Comparison of ENCODE assay signal across 16 mouse cellular contexts in the genomic region with DNA sequence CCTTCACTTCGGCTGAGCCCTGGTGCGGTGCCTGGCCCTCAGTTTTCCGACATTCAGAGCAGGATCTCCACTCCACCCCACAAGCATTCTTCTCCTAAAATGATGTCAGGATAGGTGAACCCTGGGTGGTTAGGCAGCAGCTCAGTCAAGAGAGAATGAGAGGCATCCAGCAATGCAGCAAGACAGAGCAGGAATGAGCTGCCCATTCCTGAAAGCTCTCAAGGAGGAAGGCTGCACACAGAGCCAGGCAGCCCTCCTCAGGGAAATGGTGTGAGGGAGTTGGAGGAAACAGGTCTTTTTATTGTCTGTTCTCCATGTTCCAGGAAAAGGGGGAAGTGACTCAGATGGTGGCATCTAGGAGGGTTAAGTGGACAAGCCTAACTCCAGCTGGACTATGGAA. TPM values are rescaled to one million over a fixed set of nuclear protein-coding genes. Genes with fewer than 3 reads are reported as not detected.
DNase-seq lines count a peak whose midpoint lies in the region; ATAC-seq and TF ChIP-seq lines count a peak whose summit lies in the region.
"Had no signal": no experiment of that assay in that cellular context is flagged by ENCODE, and none has a peak within 500 bp of the region (broad histone marks: within the 10 kb centered on the region; RNA-seq: fewer than 3 reads in every experiment).

No protein-coding gene starts in this region.

- H3K4me2 ChIP-seq in kidney, postnatal 0 days (ENCODE audit: low read length): no peak overlapping the region
- H3K4me2 ChIP-seq in intestine, postnatal 0 days (replicated peaks; ENCODE audit: low read depth): peak overlapping the region; percentile 32; the same call in 1 of the 2 replicates
- H3K4me2 ChIP-seq in hindbrain, embryonic 11.5 days (replicated peaks; ENCODE audit: low read depth, low read length): no peak overlapping the region
- H3K4me2 ChIP-seq: embryonic facial prominence, embryonic 15.5 days; heart, embryonic 15.5 days; hindbrain, embryonic 14.5 days; midbrain, embryonic 11.5 days had no signal

- in situ Hi-C loops in Patski (cut with MboI; ENCODE audit: low pct_unique_long_range_greater_than_20kb): no loop called here

- DNase-seq in kidney, postnatal 0 days (ENCODE audit: low spot score): no peak
- no peak for DNase-seq in kidney, postnatal 14 days
- DNase-seq in Patski (ENCODE audit: low read depth, low spot score): no peak
- no peak for DNase-seq in hindbrain, embryonic 11.5 days (ENCODE audit: low spot score)
- DNase-seq in neural tube, embryonic 10.5 days (ENCODE audit: extremely low spot score, low spot score): no peak
- DNase-seq: cerebellum, adult 9-10 months; thymus, postnatal 14 days had no signal

- CTCF ChIA-PET in Patski (lab: Charles Lee): interaction anchor here (1.0 to 2.3 kb wide), 6 partner anchors 9 to 65 kb away, joined by 3 to 9 read pairs (median 4); no protein-coding TSS in a partner anchor

- peak overlapping the region; percentile 70 for H3K27ac ChIP-seq in kidney, postnatal 0 days
- no peak overlapping the region for H3K27ac ChIP-seq in intestine, postnatal 0 days (ENCODE audit: low read depth, low read length)
- peak overlapping the region; percentile 43 for H3K27ac ChIP-seq in small intestine, adult 2 months (ENCODE audit: insufficient read depth, low read depth, low read length)
- H3K27ac ChIP-seq in hindbrain, embryonic 11.5 days (ENCODE audit: low read depth, low read length): no peak overlapping the region
- H3K27ac ChIP-seq: embryonic facial prominence, embryonic 15.5 days; heart, embryonic 15.5 days; hindbrain, embryonic 14.5 days had no signal

- no peaks in the 10 kb centered on the region for H3K27me3 ChIP-seq in kidney, postnatal 0 days (ENCODE audit: insufficient read depth, low read length)
- H3K27me3 ChIP-seq in Patski: no peaks in the 10 kb centered on the region
- no peaks in the 10 kb centered on the region for H3K27me3 ChIP-seq in intestine, postnatal 0 days (replicated peaks; ENCODE audit: control insufficient read depth, insufficient read depth, low read length)
- H3K27me3 ChIP-seq in small intestine, adult 2 months (ENCODE audit: control insufficient read depth, insufficient read depth, low read length): no peaks in the 10 kb centered on the region
- H3K27me3 ChIP-seq in hindbrain, embryonic 11.5 days (ENCODE audit: control insufficient read depth, insufficient read depth, low read length): no peaks in the 10 kb centered on the region
- H3K27me3 ChIP-seq: embryonic facial prominence, embryonic 15.5 days had no signal

- ATAC-seq in kidney, postnatal 0 days (replicated peaks; ENCODE audit: low FRiP score, low read depth): peak; percentile 41; the same call in 1 of the 2 replicates
- ATAC-seq in Patski: peak; percentile 78
- ATAC-seq in intestine, postnatal 0 days: peak; percentile 16; the same call in 1 of the 2 replicates
- ATAC-seq in hindbrain, embryonic 11.5 days (ENCODE audit: low FRiP score): no peak
- ATAC-seq: forebrain, embryonic 14.5 days; inflammation-experienced regulatory T-cells, adult 6 months had no signal

- H3K4me3 ChIP-seq in kidney, postnatal 0 days (replicated peaks; ENCODE audit: low read depth, low read length): no peak overlapping the region
- H3K4me3 ChIP-seq in intestine, postnatal 0 days (ENCODE audit: low read depth, low read length): no peak overlapping the region
- H3K4me3 ChIP-seq in small intestine, adult 2 months (ENCODE audit: low read depth, low read length): no peak overlapping the region
- no peak overlapping the region for H3K4me3 ChIP-seq in hindbrain, embryonic 11.5 days (ENCODE audit: low read depth, low read length)
- H3K4me3 ChIP-seq: embryonic facial prominence, embryonic 15.5 days; heart, embryonic 15.5 days had no signal

- no peak for TF ChIP-seq CTCF in kidney, postnatal 0 days (IDR thresholded peaks at IDR 0.05; ENCODE audit: low read depth)
- no peak for TF ChIP-seq CTCF in Patski (IDR thresholded peaks at IDR 0.05)
- no peak for TF ChIP-seq CTCF in intestine, postnatal 0 days (IDR thresholded peaks at IDR 0.05; ENCODE audit: low read depth)
- TF ChIP-seq CTCF in small intestine, adult 2 months (IDR thresholded peaks at IDR 0.05; ENCODE audit: extremely low read depth, insufficient read length, insufficient replicate concordance, low read depth, low read length): no peak

- TF ChIP-seq POLR2A in small intestine, adult 2 months (IDR thresholded peaks at IDR 0.05; ENCODE audit: low read depth, low read length): no peak

- POLR2A ChIA-PET in Patski (lab: Charles Lee): interaction anchor here (1.4 to 1.5 kb wide), 2 partner anchors 12 to 30 kb away, joined by 3 to 5 read pairs; a partner anchor contains a TSS

- H3K4me1 ChIP-seq in kidney, postnatal 0 days (replicated peaks; ENCODE audit: insufficient read depth, low read length): no peaks in the 10 kb centered on the region
- H3K4me1 ChIP-seq in intestine, postnatal 0 days (replicated peaks; ENCODE audit: control insufficient read depth, insufficient read depth, low read length): 0 out of 2 replicates have a peak, but pooled peaks cover 5% of the 10 kb centered on the region
- H3K4me1 ChIP-seq in small intestine, adult 2 months (ENCODE audit: control insufficient read depth, insufficient read depth, insufficient read length, low read length): peaks cover 25% of the 10 kb centered on the region
- no peaks in the 10 kb centered on the region for H3K4me1 ChIP-seq in hindbrain, embryonic 11.5 days (replicated peaks; ENCODE audit: control insufficient read depth, insufficient read depth, low read length)
- H3K4me1 ChIP-seq: embryonic facial prominence, embryonic 15.5 days; heart, embryonic 15.5 days had no signal

- no peaks in the 10 kb centered on the region for H3K36me3 ChIP-seq in kidney, postnatal 0 days (ENCODE audit: insufficient read depth, low read length)
- no peaks in the 10 kb centered on the region; the same call in 1 of the 2 replicates for H3K36me3 ChIP-seq in intestine, postnatal 0 days (ENCODE audit: control insufficient read depth, insufficient read depth)
- no peaks in the 10 kb centered on the region for H3K36me3 ChIP-seq in small intestine, adult 2 months (ENCODE audit: control insufficient read depth, insufficient read depth, low read length)
- no peaks in the 10 kb centered on the region for H3K36me3 ChIP-seq in hindbrain, embryonic 11.5 days (ENCODE audit: control insufficient read depth, insufficient read depth, low read length)
- H3K36me3 ChIP-seq: embryonic facial prominence, embryonic 15.5 days; heart, embryonic 15.5 days had no signal

- H3K9ac ChIP-seq in kidney, postnatal 0 days (ENCODE audit: low read depth, low read length): no peak overlapping the region
- no peak overlapping the region for H3K9ac ChIP-seq in intestine, postnatal 0 days (ENCODE audit: low read depth, low read length)
- no peak overlapping the region for H3K9ac ChIP-seq in hindbrain, embryonic 11.5 days (ENCODE audit: low read depth, low read length)
- H3K9ac ChIP-seq: embryonic facial prominence, embryonic 15.5 days; heart, embryonic 15.5 days; hindbrain, embryonic 14.5 days had no signal

- WGBS in kidney, postnatal 0 days: 73% methylated on average over 3 of the region's 3 CpGs
- WGBS in intestine, postnatal 0 days: 75% methylated on average over 3 of the region's 3 CpGs
- WGBS in small intestine, adult 2 months: 65% methylated on average over 3 of the region's 3 CpGs
- WGBS in hindbrain, embryonic 11.5 days: 83% methylated on average over 3 of the region's 3 CpGs

- no peaks in the 10 kb centered on the region for H3K9me3 ChIP-seq in kidney, postnatal 0 days (replicated peaks; ENCODE audit: low read length)
- no peaks in the 10 kb centered on the region for H3K9me3 ChIP-seq in intestine, postnatal 0 days (ENCODE audit: control insufficient read depth)
- no peaks in the 10 kb centered on the region for H3K9me3 ChIP-seq in hindbrain, embryonic 11.5 days (ENCODE audit: control insufficient read depth, low read length)
- H3K9me3 ChIP-seq: embryonic facial prominence, embryonic 15.5 days; heart, embryonic 15.5 days had no signal

RNA-seq across cellular contexts. Expression of a gene that starts 0.4 kb away (rescaled TPM):
- polyA plus RNA-seq in kidney, postnatal 0 days (2015; fragmentation: Nextera tagmentation; extraction: Ambion mirVana): 23.5 and 24.3 TPM in 2 replicates
- polyA plus RNA-seq in Patski (2021): 4.9 TPM
- polyA plus RNA-seq in intestine, postnatal 0 days (2015; fragmentation: Nextera tagmentation; extraction: Ambion mirVana): 5.2 and 5.4 TPM in 2 replicates
- 8.1 and 11.5 TPM in 2 replicates for polyA plus RNA-seq in small intestine, adult 2 months (2012; rRNA removed)
- polyA plus RNA-seq in hindbrain, embryonic 11.5 days (2014; fragmentation: Nextera tagmentation; extraction: Ambion mirVana): not detected in 2 replicates
- polyA plus RNA-seq: embryonic facial prominence, embryonic 15.5 days; forebrain, embryonic 14.5 days; heart, embryonic 15.5 days; inflammation-experienced regulatory T-cells, adult 6 months; midbrain, embryonic 11.5 days; neural tube, embryonic 11.5 days had no signal

RNA-seq across cellular contexts. Expression of a gene that starts 30.4 kb away (rescaled TPM):
- 52.3 and 53.5 TPM in 2 replicates for polyA plus RNA-seq in kidney, postnatal 0 days (2015; fragmentation: Nextera tagmentation; extraction: Ambion mirVana)
- 62.9 TPM for polyA plus RNA-seq in Patski (2021)
- polyA plus RNA-seq in intestine, postnatal 0 days (2015; fragmentation: Nextera tagmentation; extraction: Ambion mirVana): 30.0 and 36.4 TPM in 2 replicates
- 4.5 and 10.0 TPM in 2 replicates for polyA plus RNA-seq in small intestine, adult 2 months (2012; rRNA removed)
- polyA plus RNA-seq in hindbrain, embryonic 11.5 days (2014; fragmentation: Nextera tagmentation; extraction: Ambion mirVana): 59.7 and 63.6 TPM in 2 replicates

RNA-seq across cellular contexts. Expression of a gene that starts 43.5 kb away (rescaled TPM):
- 0.09 and 0.12 TPM in 2 replicates for polyA plus RNA-seq in kidney, postnatal 0 days (2015; fragmentation: Nextera tagmentation; extraction: Ambion mirVana)
- polyA plus RNA-seq in Patski (2021): 0.09 TPM
- polyA plus RNA-seq in intestine, postnatal 0 days (2015; fragmentation: Nextera tagmentation; extraction: Ambion mirVana): 0.04 and 0.25 TPM in 2 replicates
- 0.03 TPM in 1 of 2 replicates, not detected in the other for polyA plus RNA-seq in small intestine, adult 2 months (2012; rRNA removed)
- polyA plus RNA-seq in hindbrain, embryonic 11.5 days (2014; fragmentation: Nextera tagmentation; extraction: Ambion mirVana): 0.13 and 0.45 TPM in 2 replicates
- polyA plus RNA-seq: heart, embryonic 15.5 days; midbrain, embryonic 11.5 days had no signal

RNA-seq across cellular contexts. Expression of a gene that starts 55.4 kb away (rescaled TPM):
- 146 and 152 TPM in 2 replicates for polyA plus RNA-seq in kidney, postnatal 0 days (2015; fragmentation: Nextera tagmentation; extraction: Ambion mirVana)
- 200 TPM for polyA plus RNA-seq in Patski (2021)
- polyA plus RNA-seq in intestine, postnatal 0 days (2015; fragmentation: Nextera tagmentation; extraction: Ambion mirVana): 57.7 and 65.8 TPM in 2 replicates
- 30.5 and 46.1 TPM in 2 replicates for polyA plus RNA-seq in small intestine, adult 2 months (2012; rRNA removed)
- 265 and 280 TPM in 2 replicates for polyA plus RNA-seq in hindbrain, embryonic 11.5 days (2014; fragmentation: Nextera tagmentation; extraction: Ambion mirVana)

Comparison
In these comparisons a context has a peak if more than half of its experiments do, and no peak if none do; other contexts are left out.
1. H3K27ac ChIP-seq: peak in kidney, postnatal 0 days (single experiment) and small intestine, adult 2 months (single experiment); none in intestine, postnatal 0 days (single experiment) and hindbrain, embryonic 11.5 days (single experiment).